Mouse (Mus musculus): ENCODE results near the gene Rrp36. TPM values are rescaled to one million over a fixed set of nuclear protein-coding genes. Genes with fewer than 3 reads are reported as not detected.

Rrp36 gene
- polyA plus RNA-seq, 1 experiment from 2014 or later, result 35.2 TPM

DNA sequence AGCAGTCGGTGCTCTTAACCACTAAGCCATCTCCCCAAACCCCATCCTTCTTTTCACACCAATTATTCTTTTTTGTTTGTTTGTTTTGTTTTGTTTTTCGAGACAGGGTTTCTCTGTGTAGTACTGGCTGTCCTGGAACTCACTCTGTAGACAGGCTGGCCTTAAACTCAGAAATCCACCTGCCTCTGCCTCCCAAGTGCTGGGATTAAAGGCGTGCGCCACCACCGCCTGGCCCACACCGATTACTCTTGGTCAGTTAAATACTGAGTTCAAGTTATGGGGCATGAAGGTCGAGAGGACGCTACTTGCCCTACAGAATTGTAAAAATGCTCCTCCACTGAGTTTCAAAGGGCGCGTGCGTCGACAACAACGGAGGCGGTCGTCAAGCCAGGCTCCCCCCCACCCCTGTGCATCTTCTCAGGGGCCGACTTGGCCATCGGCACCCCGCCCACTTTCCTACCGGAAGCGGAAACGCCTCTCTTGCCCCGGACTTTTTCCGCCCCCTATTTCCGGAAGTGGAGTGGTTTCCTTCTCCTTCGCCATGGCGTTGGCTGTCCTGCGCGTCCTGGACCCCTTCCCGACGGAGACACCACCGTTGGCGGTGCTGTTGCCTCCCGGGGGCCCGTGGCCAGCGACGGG lies 36.9 kb upstream of the Rrp36 start, which contains the start of gene Pex6:
TSS of gene Pex6 (plus strand) at position 505 of the 639 bp plus-strand sequence.
- peak within 1 kb of the TSS; percentile 100 for H3K4me3 ChIP-seq (ENCODE audit: low read depth, low read length)
- peak; percentile 98 for DNase-seq (ENCODE audit: low spot score)
- H3K27me3 ChIP-seq (replicated peaks; ENCODE audit: insufficient read depth, low read length), result no peaks in the 10 kb centered on the region
- H3K4me2 ChIP-seq (replicated peaks; ENCODE audit: low read depth, low read length), result peak within 1 kb of the TSS; percentile 98
- WGBS, result 8% methylated on average over 34 of the region's 36 CpGs
- H3K9me3 ChIP-seq (ENCODE audit: low read length), result no peaks in the 10 kb centered on the region
- H3K4me1 ChIP-seq (ENCODE audit: insufficient read depth, low read depth, low read length), result peaks cover 12% of the 10 kb centered on the region; the same call in 1 of the 2 replicates
- peak within 1 kb of the TSS; percentile 86 for H3K27ac ChIP-seq (ENCODE audit: low read length)
- H3K9ac ChIP-seq (replicated peaks; ENCODE audit: low read depth), result peak within 1 kb of the TSS; percentile 86
- peak; percentile 93 for ATAC-seq
- TF ChIP-seq EP300 (IDR thresholded peaks at IDR 0.05) (no peak; the same call in 1 of the 2 replicates), CTCF (IDR thresholded peaks at IDR 0.05) (no peak)
- H3K36me3 ChIP-seq (ENCODE audit: insufficient read depth, low read length), result 0 out of 2 replicates have a peak, but pooled peaks cover 4% of the 10 kb centered on the region

DNA sequence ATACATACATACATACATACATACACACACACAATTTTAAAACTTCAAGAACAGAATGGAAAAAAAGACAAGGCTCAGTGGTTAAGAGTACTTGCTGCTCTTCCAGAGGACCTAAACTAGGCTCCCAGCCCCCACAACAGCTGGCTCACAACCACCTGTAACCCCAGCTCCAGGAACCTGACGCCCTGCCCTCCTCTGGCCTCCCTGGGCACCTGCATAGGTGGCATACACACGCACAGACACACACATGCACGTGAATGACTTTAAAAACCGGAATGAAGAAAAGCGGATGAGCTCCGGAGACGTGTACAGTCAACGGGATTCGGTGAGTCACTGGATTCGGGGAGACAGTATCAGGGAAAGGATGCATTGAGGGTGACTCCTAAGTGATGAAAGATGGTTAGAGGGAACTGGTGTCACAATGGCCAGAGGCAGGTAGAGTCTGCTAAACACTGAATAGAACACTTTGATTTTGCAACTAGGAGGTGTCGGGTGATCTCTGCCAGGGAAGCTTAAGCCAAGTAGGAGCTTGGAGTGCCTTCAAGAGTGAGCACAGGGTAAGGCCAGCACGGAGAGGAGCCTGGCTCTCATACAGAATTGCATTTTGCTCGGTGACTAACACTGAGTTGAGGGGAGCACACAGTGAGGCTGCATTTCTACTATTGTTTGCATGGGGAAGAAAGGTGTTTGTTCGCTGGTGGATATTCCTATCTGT lies 32.4 kb upstream of the Rrp36 start:
- DNase-seq (ENCODE audit: low spot score) (peak; percentile 44), ATAC-seq (no peak)
- no peak overlapping the region for H3K4me3 ChIP-seq (ENCODE audit: low read depth, low read length)
- no peaks in the 10 kb centered on the region for H3K27me3 ChIP-seq (replicated peaks; ENCODE audit: insufficient read depth, low read length)
- no peak overlapping the region for H3K4me2 ChIP-seq (replicated peaks; ENCODE audit: low read depth, low read length)
- H3K9ac ChIP-seq (replicated peaks; ENCODE audit: low read depth), result no peak overlapping the region
- H3K27ac ChIP-seq (ENCODE audit: low read length), result no peak overlapping the region
- H3K36me3 ChIP-seq (ENCODE audit: insufficient read depth, low read length), result no peaks in the 10 kb centered on the region
- peaks cover 13% of the 10 kb centered on the region; the same call in 1 of the 2 replicates for H3K4me1 ChIP-seq (ENCODE audit: insufficient read depth, low read depth, low read length)
- H3K9me3 ChIP-seq (ENCODE audit: low read length), result no peaks in the 10 kb centered on the region
- no peak for TF ChIP-seq EP300 (IDR thresholded peaks at IDR 0.05)
- WGBS, result 84% methylated on average over 14 of the region's 14 CpGs

DNA sequence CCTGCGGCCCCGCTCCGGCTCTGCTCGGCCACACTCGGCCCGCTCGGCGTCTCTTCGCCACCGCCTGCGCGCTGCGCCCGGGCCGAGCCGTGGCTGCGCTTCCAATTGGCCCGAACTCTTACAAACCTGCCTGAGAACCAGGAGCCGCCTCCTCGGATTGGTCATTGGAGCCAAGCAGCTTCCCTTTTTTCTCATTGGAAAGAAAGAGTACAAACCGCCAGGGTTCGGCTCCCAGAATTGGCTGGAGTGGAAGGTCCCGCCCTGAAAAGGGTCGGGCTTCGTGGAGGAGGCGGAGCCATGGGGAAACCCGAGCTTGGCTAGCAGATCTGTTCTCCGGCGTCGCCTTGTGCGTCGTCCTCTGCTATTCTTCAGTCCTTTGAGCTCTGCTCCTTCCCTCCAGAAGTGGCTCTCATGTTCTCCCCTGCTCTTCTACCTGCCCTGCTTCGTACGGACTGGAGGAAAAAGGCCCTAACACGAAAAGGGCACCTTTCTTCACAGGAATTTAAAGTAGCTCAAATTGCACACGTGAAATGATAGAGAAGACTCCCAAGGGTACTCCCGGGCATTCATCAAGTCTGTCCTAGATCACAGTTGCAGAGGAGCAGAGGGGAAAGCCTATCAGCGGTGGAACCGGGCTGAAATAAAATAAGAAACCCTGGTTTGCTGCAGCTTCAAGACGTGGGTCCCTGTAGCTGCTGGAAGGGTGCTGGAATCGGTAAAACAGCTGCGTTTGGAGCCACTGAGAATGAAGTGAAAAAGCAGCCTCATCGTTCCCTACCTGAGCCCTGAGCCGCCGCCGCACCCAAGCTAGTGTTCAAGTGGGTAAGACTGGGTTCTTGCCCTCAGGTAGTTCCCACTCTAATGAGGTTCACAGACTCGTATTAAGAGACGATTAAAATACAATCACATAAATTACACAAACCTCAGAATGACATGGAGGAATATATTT lies 31.0 kb upstream of the Rrp36 start, which contains the start of gene Ppp2r5d:
TSS of gene Ppp2r5d (minus strand) at position 225 of the 949 bp plus-strand sequence.
- H3K27ac ChIP-seq (ENCODE audit: low read length), result peak within 1 kb of the TSS; percentile 86
- H3K4me2 ChIP-seq (replicated peaks; ENCODE audit: low read depth, low read length), result peak within 1 kb of the TSS; percentile 82
- no peaks in the 10 kb centered on the region for H3K36me3 ChIP-seq (ENCODE audit: insufficient read depth, low read length)
- ATAC-seq (peak; percentile 97), DNase-seq (ENCODE audit: low spot score) (peak; percentile 99)
- H3K4me1 ChIP-seq (ENCODE audit: insufficient read depth, low read depth, low read length), result peaks cover 10% of the 10 kb centered on the region; the same call in 1 of the 2 replicates
- H3K27me3 ChIP-seq (replicated peaks; ENCODE audit: insufficient read depth, low read length), result no peaks in the 10 kb centered on the region
- H3K9me3 ChIP-seq (ENCODE audit: low read length), result no peaks in the 10 kb centered on the region
- H3K4me3 ChIP-seq (ENCODE audit: low read depth, low read length), result peak within 1 kb of the TSS; percentile 84
- 1% methylated on average over 48 of the region's 48 CpGs for WGBS
- TF ChIP-seq EP300 (IDR thresholded peaks at IDR 0.05) (no peak), CTCF (IDR thresholded peaks at IDR 0.05) (peak; percentile 11; the same call in 1 of the 2 replicates)
- H3K9ac ChIP-seq (replicated peaks; ENCODE audit: low read depth), result peak within 1 kb of the TSS; percentile 72

GRCm38 (mm10) chr17:46703971-46704886 lies 30.1 kb upstream of the Rrp36 start:
- peaks cover 10% of the 10 kb centered on the region; the same call in 1 of the 2 replicates for H3K4me1 ChIP-seq (ENCODE audit: insufficient read depth, low read depth, low read length)
- peak; percentile 80 for ATAC-seq
- H3K4me2 ChIP-seq (replicated peaks; ENCODE audit: low read depth, low read length), result peak overlapping the region; percentile 82
- H3K9ac ChIP-seq (replicated peaks; ENCODE audit: low read depth), result peak overlapping the region; percentile 72
- WGBS, result 5% methylated on average over 27 of the region's 41 CpGs
- no peaks in the 10 kb centered on the region for H3K9me3 ChIP-seq (ENCODE audit: low read length)
- H3K4me3 ChIP-seq (ENCODE audit: low read depth, low read length), result peak overlapping the region; percentile 84
- H3K36me3 ChIP-seq (ENCODE audit: insufficient read depth, low read length), result no peaks in the 10 kb centered on the region
- H3K27me3 ChIP-seq (replicated peaks; ENCODE audit: insufficient read depth, low read length), result no peaks in the 10 kb centered on the region
- peak; percentile 75 for DNase-seq (ENCODE audit: low spot score)
- H3K27ac ChIP-seq (ENCODE audit: low read length), result peak overlapping the region; percentile 86
- TF ChIP-seq EP300 (IDR thresholded peaks at IDR 0.05) (no peak), CTCF (IDR thresholded peaks at IDR 0.05) (no peak)

- TF ChIP-seq EP300 (IDR thresholded peaks at IDR 0.05) (no peak), CTCF (IDR thresholded peaks at IDR 0.05) (no peak)
- Histone ChIP-seq H3K27me3 (replicated peaks; ENCODE audit: insufficient read depth, low read length) (no peaks in the 10 kb centered on the region), H3K4me1 (ENCODE audit: insufficient read depth, low read depth, low read length) (peaks cover 10% of the 10 kb centered on the region; the same call in 1 of the 2 replicates), H3K9me3 (ENCODE audit: low read length) (no peaks in the 10 kb centered on the region), H3K9ac (replicated peaks; ENCODE audit: low read depth) (0 out of 2 replicates have a peak overlapping the region, but pooled peaks have one; percentile 16), H3K27ac (ENCODE audit: low read length) (no peak overlapping the region), H3K4me3 (ENCODE audit: low read depth, low read length) (no peak overlapping the region), H3K36me3 (ENCODE audit: insufficient read depth, low read length) (no peaks in the 10 kb centered on the region), H3K4me2 (replicated peaks; ENCODE audit: low read depth, low read length) (no peak overlapping the region)
- ATAC-seq, result no peak
- no peak for DNase-seq (ENCODE audit: low spot score)
- WGBS, result 87% methylated on average over 5 of the region's 5 CpGs
Observed at GRCm38 (mm10) chr17:46702506-46702905, 28.4 kb upstream of the Rrp36 start.

Data from lung, postnatal 0 days (tissue).